ENCODE assay signal across 8 mouse cellular contexts in the genomic region with DNA sequence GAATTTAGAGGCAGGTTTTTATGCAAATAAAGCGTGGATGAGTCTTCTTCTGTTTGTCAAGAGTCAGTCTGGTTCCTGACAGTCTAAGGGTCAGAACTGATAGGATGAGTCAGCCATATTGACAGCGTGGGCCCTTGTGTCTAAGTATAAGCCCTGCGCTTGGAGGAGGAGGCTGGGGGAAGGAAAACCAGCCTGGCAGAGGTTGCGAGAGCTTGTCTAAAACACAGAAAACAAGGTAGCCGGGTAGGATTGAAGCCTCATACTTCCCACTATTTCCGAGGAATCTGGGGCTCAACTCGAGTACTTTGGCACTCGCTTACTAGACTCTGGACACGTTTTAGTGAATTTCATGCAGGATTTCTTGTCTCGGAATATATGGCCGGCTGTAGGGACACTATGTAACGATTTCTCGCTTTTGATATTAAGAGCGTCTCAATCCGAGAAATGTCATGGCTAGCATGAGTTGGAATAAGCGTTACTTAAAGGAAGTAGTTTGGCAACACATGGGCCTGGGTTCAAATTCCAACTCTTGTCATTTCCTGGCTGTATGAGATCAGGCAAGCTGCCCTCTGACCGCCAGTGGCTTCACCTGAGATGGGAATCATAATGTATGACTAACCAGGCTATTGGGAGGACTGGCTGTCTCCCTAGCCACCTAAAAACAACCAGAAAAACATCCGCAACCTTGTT. TPM values are rescaled to one million over a fixed set of nuclear protein-coding genes. Genes with fewer than 3 reads are reported as not detected.
A peak's percentile ranks its signal among the peaks of the same experiment; 100 is the strongest.
DNase-seq lines count a peak whose midpoint lies in the region; ATAC-seq lines count a peak whose summit lies in the region.

No protein-coding gene starts in this region.

- no peaks in the 10 kb centered on the region for H3K36me3 ChIP-seq in heart, embryonic 11.5 days (ENCODE audit: control insufficient read depth, insufficient read depth, low read length)
- no peaks in the 10 kb centered on the region for H3K36me3 ChIP-seq in midbrain, embryonic 11.5 days (ENCODE audit: control insufficient read depth, insufficient read depth, low read length)
- H3K36me3 ChIP-seq in midbrain, embryonic 10.5 days = no peaks in the 10 kb centered on the region
- no peaks in the 10 kb centered on the region for H3K36me3 ChIP-seq in heart, embryonic 16.5 days (ENCODE audit: control insufficient read depth, insufficient read depth)
- no peaks in the 10 kb centered on the region for H3K36me3 ChIP-seq in neural tube, embryonic 15.5 days

- peak overlapping the region; percentile 46 for H3K27ac ChIP-seq in heart, embryonic 11.5 days (ENCODE audit: low read depth, low read length)
- H3K27ac ChIP-seq in midbrain, embryonic 11.5 days (ENCODE audit: low read depth, low read length) = no peak overlapping the region
- H3K27ac ChIP-seq in midbrain, embryonic 10.5 days (replicated peaks) = no peak overlapping the region
- peak overlapping the region; percentile 82 for H3K27ac ChIP-seq in heart, embryonic 16.5 days (ENCODE audit: low read length)
- peak overlapping the region; percentile 60 for H3K27ac ChIP-seq in neural tube, embryonic 15.5 days (replicated peaks)

- H3K9ac ChIP-seq in heart, embryonic 11.5 days (ENCODE audit: low read depth, low read length) = no peak overlapping the region
- no peak overlapping the region for H3K9ac ChIP-seq in midbrain, embryonic 11.5 days (ENCODE audit: low read length)
- no peak overlapping the region for H3K9ac ChIP-seq in heart, embryonic 16.5 days (ENCODE audit: low read length)
- no peak overlapping the region for H3K9ac ChIP-seq in neural tube, embryonic 15.5 days (replicated peaks)

- no peak for DNase-seq in heart, adult 8-10 months (ENCODE audit: low spot score)
- peak; percentile 72 for DNase-seq in midbrain, embryonic 11.5 days (ENCODE audit: low spot score, missing footprints)
- no peak for DNase-seq in midbrain, embryonic 10.5 days (ENCODE audit: low spot score)
- DNase-seq in thymus, postnatal 10 days (ENCODE audit: low spot score in 2 of 2) = no peak
- DNase-seq in adrenal gland, adult (ENCODE audit: inconsistent age in 2 of 2, low spot score in 1 of 2) = no peak

- no peak overlapping the region for H3K4me2 ChIP-seq in heart, embryonic 11.5 days
- no peak overlapping the region for H3K4me2 ChIP-seq in midbrain, embryonic 11.5 days
- H3K4me2 ChIP-seq in heart, embryonic 16.5 days (ENCODE audit: low read depth, low read length) = no peak overlapping the region
- H3K4me2 ChIP-seq in neural tube, embryonic 15.5 days = peak overlapping the region; percentile 25; the same call in 1 of the 2 replicates

- ATAC-seq in heart, embryonic 11.5 days (replicated peaks; ENCODE audit: insufficient number of reproducible peaks, low FRiP score, low TSS enrichment) = no peak
- ATAC-seq in midbrain, embryonic 11.5 days (ENCODE audit: low FRiP score) = no peak
- no peak for ATAC-seq in heart, embryonic 16.5 days (replicated peaks; ENCODE audit: extremely low read depth, insufficient read depth, low FRiP score)
- no peak for ATAC-seq in neural tube, embryonic 15.5 days (ENCODE audit: low FRiP score)

- H3K4me1 ChIP-seq in heart, embryonic 11.5 days (ENCODE audit: control insufficient read depth, insufficient read depth, low read length) = no peaks in the 10 kb centered on the region
- H3K4me1 ChIP-seq in midbrain, embryonic 11.5 days (ENCODE audit: control insufficient read depth, insufficient read depth, low read length) = no peaks in the 10 kb centered on the region; the same call in 1 of the 2 replicates
- H3K4me1 ChIP-seq in midbrain, embryonic 10.5 days = peaks cover 12% of the 10 kb centered on the region; the same call in 1 of the 2 replicates
- no peaks in the 10 kb centered on the region; the same call in 1 of the 2 replicates for H3K4me1 ChIP-seq in heart, embryonic 16.5 days (ENCODE audit: control insufficient read depth, insufficient read depth, low read length)
- peaks cover 13% of the 10 kb centered on the region; the same call in 1 of the 2 replicates for H3K4me1 ChIP-seq in neural tube, embryonic 15.5 days

- H3K4me3 ChIP-seq in heart, embryonic 11.5 days (ENCODE audit: low read depth, low read length) = no peak overlapping the region
- no peak overlapping the region for H3K4me3 ChIP-seq in midbrain, embryonic 11.5 days (ENCODE audit: low read depth, low read length)
- H3K4me3 ChIP-seq in midbrain, embryonic 10.5 days = no peak overlapping the region
- H3K4me3 ChIP-seq in heart, embryonic 16.5 days (ENCODE audit: low read length) = no peak overlapping the region
- no peak overlapping the region for H3K4me3 ChIP-seq in neural tube, embryonic 15.5 days (replicated peaks)

- no peaks in the 10 kb centered on the region for H3K9me3 ChIP-seq in heart, embryonic 11.5 days (replicated peaks; ENCODE audit: control insufficient read depth, low read length)
- H3K9me3 ChIP-seq in midbrain, embryonic 11.5 days (ENCODE audit: control insufficient read depth, low read length) = no peaks in the 10 kb centered on the region
- H3K9me3 ChIP-seq in midbrain, embryonic 10.5 days (replicated peaks) = no peaks in the 10 kb centered on the region
- no peaks in the 10 kb centered on the region for H3K9me3 ChIP-seq in heart, embryonic 16.5 days (replicated peaks; ENCODE audit: control insufficient read depth, low read length)
- no peaks in the 10 kb centered on the region for H3K9me3 ChIP-seq in neural tube, embryonic 15.5 days (replicated peaks)

- no peaks in the 10 kb centered on the region for H3K27me3 ChIP-seq in heart, embryonic 11.5 days (ENCODE audit: control insufficient read depth, insufficient read depth, low read length)
- H3K27me3 ChIP-seq in midbrain, embryonic 11.5 days (ENCODE audit: control insufficient read depth, insufficient read depth, low read length) = no peaks in the 10 kb centered on the region
- H3K27me3 ChIP-seq in midbrain, embryonic 10.5 days (ENCODE audit: low read depth, poor library complexity, severe bottlenecking) = no peaks in the 10 kb centered on the region
- H3K27me3 ChIP-seq in heart, embryonic 16.5 days (ENCODE audit: control insufficient read depth, insufficient read depth, low read length) = no peaks in the 10 kb centered on the region
- H3K27me3 ChIP-seq in neural tube, embryonic 15.5 days (replicated peaks) = no peaks in the 10 kb centered on the region

- WGBS in heart, embryonic 11.5 days (ENCODE audit: insufficient replicate concordance) = 85% methylated on average over 18 of the region's 18 CpGs
- 93% methylated on average over 18 of the region's 18 CpGs for WGBS in midbrain, embryonic 11.5 days
- WGBS in midbrain, embryonic 10.5 days = 92% methylated on average over 18 of the region's 18 CpGs
- 83% methylated on average over 18 of the region's 18 CpGs for WGBS in heart, embryonic 16.5 days
- 84% methylated on average over 18 of the region's 18 CpGs for WGBS in neural tube, embryonic 15.5 days

RNA-seq across cellular contexts. Expression of a gene that starts 39.4 kb away (rescaled TPM):
- 77.0 and 99.7 TPM in 2 replicates for polyA plus RNA-seq in heart, embryonic 11.5 days (2014; fragmentation: Nextera tagmentation; extraction: Ambion mirVana)
- 10 to 100 TPM; 10.2 to 11.5 (median 10.8) TPM for total RNA-seq in heart, adult 8-10 months (2022)
- 83.7 and 86.7 TPM in 2 replicates for polyA plus RNA-seq in midbrain, embryonic 11.5 days (2014; fragmentation: Nextera tagmentation; extraction: Ambion mirVana)
- polyA plus RNA-seq in midbrain, embryonic 10.5 days (2016; fragmentation: Nextera tagmentation; extraction: Ambion mirVana) = 71.2 and 91.2 TPM in 2 replicates
- 36.4 and 40.1 TPM in 2 replicates for polyA plus RNA-seq in heart, embryonic 16.5 days (2015; fragmentation: Nextera tagmentation; extraction: Ambion mirVana)
- 16.0 and 16.9 TPM in 2 replicates for polyA plus RNA-seq in neural tube, embryonic 15.5 days (2015; fragmentation: Nextera tagmentation; extraction: Ambion mirVana)

Comparison
In these comparisons a context has a peak if more than half of its experiments do, and no peak if none do; other contexts are left out.
1. H3K27ac ChIP-seq: peak in heart, embryonic 11.5 days (single experiment), heart, embryonic 16.5 days (single experiment) and neural tube, embryonic 15.5 days (single experiment); none in midbrain, embryonic 11.5 days (single experiment) and midbrain, embryonic 10.5 days (single experiment).